Mouse (Mus musculus) left cerebral cortex, postnatal 4 days (tissue): ENCODE data around the gene Cox20. TPM values are rescaled to one million over a fixed set of nuclear protein-coding genes. Genes with fewer than 3 reads are reported as not detected.

Experiments used
- DNase-seq: peaks from one replicate; pipeline ENCODE4 v3.0.0-alpha.2; 2022
- intact Hi-C: fragments of 180-260 bp; cut with DNase I; formaldehyde crosslinking; loops from one replicate; pipeline ENCODE4 v1.15.1; 2025
- total RNA-seq, 2 experiments: library from RNA; stranded (reverse); gene quantifications; 2 replicates each; pipeline ENCODE4 v1.2.3; 2021

The Cox20 gene
- total RNA-seq, 2 experiments from 2014 or later = 43.5 to 54.6 TPM

- intact Hi-C loops = loop anchor here (2.0 to 5.0 kb wide), 3 partner anchors 42 to 129 kb away; partner anchors contain the start of gene Efcab2
- peak; percentile 29 for DNase-seq
Measured at GRCm38 (mm10) chr1:178319295-178320037, 536 bp downstream of the Cox20 start.

- no peak for DNase-seq
- intact Hi-C loops = loop anchor here (5.0 kb wide), 1 partner anchor 87 kb away; the partner anchor contains the start of gene Efcab2
Measured at GRCm38 (mm10) chr1:178320038-178320722, 1.2 kb downstream of the Cox20 start.

- no peak for DNase-seq
- intact Hi-C loops = loop anchor here (5.0 kb wide), 1 partner anchor 86 kb away; the partner anchor contains the start of gene Efcab2
Measured at GRCm38 (mm10) chr1:178320723-178321590, 2.0 kb downstream of the Cox20 start.

- intact Hi-C loops = loop anchor here (5.0 kb wide), 1 partner anchor 85 kb away; the partner anchor contains the start of gene Efcab2
- DNase-seq = no peak
Measured at GRCm38 (mm10) chr1:178321730-178322357, 2.9 kb downstream of the Cox20 start.

GRCm38 (mm10) chr1:178323235-178323634 lies 4.3 kb downstream of the Cox20 start:
- intact Hi-C loops = loop anchor here (5.0 kb wide), 1 partner anchor 84 kb away; the partner anchor contains the start of gene Efcab2
- DNase-seq = no peak

- intact Hi-C loops = loop anchor here (5.0 kb wide), 1 partner anchor 83 kb away; the partner anchor contains the start of gene Efcab2
- no peak for DNase-seq
Measured at GRCm38 (mm10) chr1:178324568-178324967, 5.6 kb downstream of the Cox20 start.

GRCm38 (mm10) chr1:178326357-178326756 lies 7.4 kb downstream of the Cox20 start:
- intact Hi-C loops = no loop called here
- no peak for DNase-seq

- no peak for DNase-seq
- intact Hi-C loops = no loop called here
Measured at GRCm38 (mm10) chr1:178326950-178327349, 8.0 kb downstream of the Cox20 start.

- intact Hi-C loops = no loop called here
- DNase-seq = no peak
Measured at GRCm38 (mm10) chr1:178329017-178329416, 10.1 kb downstream of the Cox20 start.

GRCm38 (mm10) chr1:178329946-178330345 lies 11.0 kb downstream of the Cox20 start:
- no peak for DNase-seq
- intact Hi-C loops = no loop called here

GRCm38 (mm10) chr1:178335860-178336261 lies 16.9 kb downstream of the Cox20 start:
- intact Hi-C loops = loop anchor here (2.0 to 5.0 kb wide), 2 partner anchors 71 to 111 kb away; partner anchors contain the start of gene Efcab2
- DNase-seq = no peak

- peak; percentile 98 for DNase-seq
- intact Hi-C loops = loop anchor here (2.0 to 5.0 kb wide), 2 partner anchors 70 to 111 kb away; partner anchors contain the start of gene Efcab2
Measured at GRCm38 (mm10) chr1:178336289-178336775, 17.4 kb downstream of the Cox20 start.

GRCm38 (mm10) chr1:178336777-178337481 lies 18.0 kb downstream of the Cox20 start:
- intact Hi-C loops = loop anchor here (2.0 to 5.0 kb wide), 2 partner anchors 70 to 110 kb away; partner anchors contain the start of gene Efcab2

GRCm38 (mm10) chr1:178337551-178338317 lies 18.8 kb downstream of the Cox20 start, which contains the start of gene Hnrnpu:
Gene Hnrnpu (minus strand): TSS chr1:178337797.
- intact Hi-C loops = loop anchor here (2.0 to 5.0 kb wide), 2 partner anchors 69 to 110 kb away; partner anchors contain the start of gene Efcab2
- DNase-seq = peak; percentile 98

More at GRCm38 (mm10) chr1:178336777-178337481, 18.0 kb downstream of the Cox20 start:
- DNase-seq = no peak

GRCm38 (mm10) chr1:178338318-178338641 lies 19.4 kb downstream of the Cox20 start:
- intact Hi-C loops = loop anchor here (5.0 kb wide), 1 partner anchor 109 kb away; no protein-coding TSS in a partner anchor
- peak; percentile 18 for DNase-seq

GRCm38 (mm10) chr1:178340213-178340612 lies 21.3 kb downstream of the Cox20 start:
- no peak for DNase-seq
- intact Hi-C loops = no loop called here

- no peak for DNase-seq
- intact Hi-C loops = no loop called here
Measured at GRCm38 (mm10) chr1:178341435-178341834, 22.5 kb downstream of the Cox20 start.

- intact Hi-C loops = no loop called here
- DNase-seq = no peak
Measured at GRCm38 (mm10) chr1:178342063-178342462, 23.1 kb downstream of the Cox20 start.
